In the genomic region with DNA sequence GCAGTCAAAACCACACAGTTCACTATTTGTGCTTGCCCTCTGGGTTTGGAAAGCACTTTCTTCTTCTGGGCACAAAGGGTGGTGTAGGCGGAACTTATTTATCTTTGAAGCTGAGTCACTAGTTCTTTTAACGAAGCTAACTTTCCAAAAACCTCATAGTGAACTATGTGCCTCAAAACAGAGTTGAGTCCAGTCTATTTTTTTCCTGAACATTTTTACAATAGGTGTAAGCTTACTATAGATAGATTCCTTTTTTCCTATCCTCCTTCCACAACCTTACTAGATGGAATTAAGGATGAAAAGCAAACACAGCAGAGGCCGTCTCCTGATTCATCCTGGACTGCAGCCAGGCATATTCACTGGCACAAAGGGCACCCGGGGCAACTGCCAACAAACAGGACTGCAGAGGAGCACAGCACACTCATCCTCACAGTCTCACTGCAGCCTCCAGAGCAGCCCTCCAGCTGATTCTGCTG, we compare ENCODE assay signal across 10 mouse cellular contexts.
DNase-seq lines count a peak whose midpoint lies in the region; ATAC-seq lines count a peak whose summit lies in the region.
"Had no signal": no experiment of that assay in that cellular context is flagged by ENCODE, and none has a peak within 500 bp of the region (broad histone marks: within the 10 kb centered on the region; RNA-seq: fewer than 3 reads in every experiment).

No protein-coding gene starts in this region.

- H3K27me3 ChIP-seq in hindbrain, embryonic 15.5 days: no peaks in the 10 kb centered on the region
- no peaks in the 10 kb centered on the region for H3K27me3 ChIP-seq in hindbrain, embryonic 13.5 days
- H3K27me3 ChIP-seq in limb, embryonic 10.5 days (ENCODE audit: low read depth, poor library complexity, severe bottlenecking): no peaks in the 10 kb centered on the region
- H3K27me3 ChIP-seq: embryonic facial prominence, embryonic 15.5 days; limb, embryonic 15.5 days had no signal

- peaks cover 52% of the 10 kb centered on the region for H3K36me3 ChIP-seq in hindbrain, embryonic 15.5 days
- H3K36me3 ChIP-seq in hindbrain, embryonic 13.5 days: peaks cover 65% of the 10 kb centered on the region
- H3K36me3 ChIP-seq in limb, embryonic 10.5 days: peaks cover 88% of the 10 kb centered on the region

- WGBS in hindbrain, embryonic 15.5 days: 54% methylated on average over 4 of the region's 4 CpGs
- 65% methylated on average over 4 of the region's 4 CpGs for WGBS in hindbrain, embryonic 13.5 days
- WGBS in limb, embryonic 10.5 days: 94% methylated on average over 4 of the region's 4 CpGs

- DNase-seq in adipocyte (ENCODE audit: low spot score): peak; percentile 95
- DNase-seq in cerebellum, postnatal 25 days: peak; percentile 82 to 90
- peak; percentile 84 for DNase-seq in kidney, postnatal 14 days
- DNase-seq in ovary, postnatal 14 days (ENCODE audit: low spot score): peak; percentile 28
- DNase-seq in limb, embryonic 10.5 days (ENCODE audit: low spot score): no peak

- peak; percentile 59; the same call in 1 of the 2 replicates for ATAC-seq in hindbrain, embryonic 15.5 days (ENCODE audit: low FRiP score, low read depth)
- ATAC-seq in hindbrain, embryonic 13.5 days (ENCODE audit: low FRiP score): no peak
- no peak for ATAC-seq in CD4-positive, CD25-positive, alpha-beta regulatory T cell, adult 4 months

- H3K9ac ChIP-seq in hindbrain, embryonic 15.5 days: no peak overlapping the region
- H3K9ac ChIP-seq in hindbrain, embryonic 13.5 days: no peak overlapping the region
- H3K9ac ChIP-seq: embryonic facial prominence, embryonic 15.5 days; limb, embryonic 15.5 days had no signal

- H3K9me3 ChIP-seq in hindbrain, embryonic 15.5 days: no peaks in the 10 kb centered on the region
- no peaks in the 10 kb centered on the region for H3K9me3 ChIP-seq in hindbrain, embryonic 13.5 days
- H3K9me3 ChIP-seq in limb, embryonic 10.5 days (replicated peaks): no peaks in the 10 kb centered on the region
- H3K9me3 ChIP-seq: embryonic facial prominence, embryonic 15.5 days; limb, embryonic 15.5 days had no signal

- H3K4me3 ChIP-seq in hindbrain, embryonic 15.5 days: no peak overlapping the region
- no peak overlapping the region for H3K4me3 ChIP-seq in hindbrain, embryonic 13.5 days
- no peak overlapping the region for H3K4me3 ChIP-seq in limb, embryonic 10.5 days
- H3K4me3 ChIP-seq: embryonic facial prominence, embryonic 15.5 days; limb, embryonic 15.5 days had no signal

- peak overlapping the region; percentile 38; the same call in 1 of the 2 replicates for H3K27ac ChIP-seq in hindbrain, embryonic 15.5 days (replicated peaks)
- no peak overlapping the region for H3K27ac ChIP-seq in hindbrain, embryonic 13.5 days
- no peak overlapping the region for H3K27ac ChIP-seq in limb, embryonic 10.5 days
- H3K27ac ChIP-seq: embryonic facial prominence, embryonic 15.5 days; limb, embryonic 15.5 days had no signal

- H3K4me1 ChIP-seq in hindbrain, embryonic 15.5 days (replicated peaks): no peaks in the 10 kb centered on the region
- H3K4me1 ChIP-seq in hindbrain, embryonic 13.5 days (replicated peaks): no peaks in the 10 kb centered on the region
- H3K4me1 ChIP-seq in limb, embryonic 10.5 days: no peaks in the 10 kb centered on the region
- H3K4me1 ChIP-seq: embryonic facial prominence, embryonic 15.5 days; limb, embryonic 15.5 days had no signal

- no peak overlapping the region for H3K4me2 ChIP-seq in hindbrain, embryonic 15.5 days
- no peak overlapping the region for H3K4me2 ChIP-seq in hindbrain, embryonic 13.5 days
- H3K4me2 ChIP-seq: embryonic facial prominence, embryonic 15.5 days; limb, embryonic 15.5 days had no signal
